8 mouse cellular contexts compared by ENCODE assay signal in the genomic region with DNA sequence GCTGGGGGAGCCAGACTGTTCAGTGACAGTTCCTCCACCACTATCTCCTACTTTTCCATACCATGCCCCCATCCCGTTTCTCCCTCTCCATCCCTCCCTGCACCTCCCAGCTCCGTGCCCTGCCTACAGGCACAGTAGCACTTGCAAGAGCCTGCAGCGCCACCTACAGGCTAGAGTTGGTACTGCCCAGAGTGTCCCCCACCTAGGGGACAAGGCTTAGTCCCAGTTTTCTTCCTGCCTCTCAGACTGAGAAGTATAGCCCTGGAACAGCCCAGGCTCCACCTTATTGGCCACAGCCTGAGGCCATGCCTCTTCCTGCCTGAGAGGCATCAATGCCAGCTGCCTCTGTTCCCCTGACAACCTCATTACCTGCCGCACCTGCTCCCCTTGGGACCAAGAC.
DNase-seq lines count a peak whose midpoint lies in the region; ATAC-seq and TF ChIP-seq lines count a peak whose summit lies in the region.

No protein-coding gene starts in this region.

- peak; percentile 94 for DNase-seq in heart, adult 11 months
- DNase-seq in embryo, embryonic 11.5 days (ENCODE audit: low read depth, low spot score) = peak; percentile 74
- DNase-seq in heart, adult 8-10 months (ENCODE audit: low spot score) = peak; percentile 41
- DNase-seq in liver, embryonic 11.5 days (ENCODE audit: low spot score) = peak; percentile 61

- no peak overlapping the region for H3K4me2 ChIP-seq in heart, embryonic 11.5 days
- no peak overlapping the region for H3K4me2 ChIP-seq in kidney, embryonic 16.5 days (replicated peaks; ENCODE audit: low read depth, low read length)
- H3K4me2 ChIP-seq in liver, embryonic 11.5 days = no peak overlapping the region
- H3K4me2 ChIP-seq in neural tube, embryonic 14.5 days (ENCODE audit: low read depth, low read length) = no peak overlapping the region

- H3K9me3 ChIP-seq in heart, embryonic 11.5 days (replicated peaks; ENCODE audit: control insufficient read depth, low read length) = no peaks in the 10 kb centered on the region
- H3K9me3 ChIP-seq in kidney, embryonic 16.5 days (ENCODE audit: low read length) = no peaks in the 10 kb centered on the region
- H3K9me3 ChIP-seq in liver, embryonic 11.5 days (ENCODE audit: control insufficient read depth, low read length) = no peaks in the 10 kb centered on the region
- H3K9me3 ChIP-seq in neural tube, embryonic 14.5 days (ENCODE audit: control insufficient read depth, low read length) = no peaks in the 10 kb centered on the region

- H3K27ac ChIP-seq in heart, embryonic 11.5 days (ENCODE audit: low read depth, low read length) = no peak overlapping the region
- H3K27ac ChIP-seq in kidney, embryonic 16.5 days (ENCODE audit: low read length) = no peak overlapping the region
- no peak overlapping the region for H3K27ac ChIP-seq in liver, embryonic 11.5 days (ENCODE audit: low read depth, low read length)
- no peak overlapping the region for H3K27ac ChIP-seq in neural tube, embryonic 14.5 days (ENCODE audit: low read depth, low read length)
- H3K27ac ChIP-seq in testis, adult 2 months (ENCODE audit: control insufficient read depth, insufficient read depth, low read depth, low read length) = no peak overlapping the region

- no peak overlapping the region for H3K4me3 ChIP-seq in heart, embryonic 11.5 days (ENCODE audit: low read depth, low read length)
- H3K4me3 ChIP-seq in kidney, embryonic 16.5 days (ENCODE audit: low read length) = no peak overlapping the region
- no peak overlapping the region for H3K4me3 ChIP-seq in liver, embryonic 11.5 days (ENCODE audit: low read depth, low read length)
- H3K4me3 ChIP-seq in neural tube, embryonic 14.5 days (ENCODE audit: low read depth, low read length) = no peak overlapping the region
- no peak overlapping the region for H3K4me3 ChIP-seq in testis, adult 2 months (ENCODE audit: control insufficient read depth, low read depth, low read length)

- peaks cover 11% of the 10 kb centered on the region for H3K4me1 ChIP-seq in heart, embryonic 11.5 days (ENCODE audit: control insufficient read depth, insufficient read depth, low read length)
- peaks cover 31% of the 10 kb centered on the region for H3K4me1 ChIP-seq in kidney, embryonic 16.5 days (ENCODE audit: insufficient read depth, low read length)
- no peaks in the 10 kb centered on the region for H3K4me1 ChIP-seq in liver, embryonic 11.5 days (replicated peaks; ENCODE audit: control insufficient read depth, insufficient read depth, low read length)
- H3K4me1 ChIP-seq in neural tube, embryonic 14.5 days (ENCODE audit: control insufficient read depth, insufficient read depth, low read length) = peaks cover 15% of the 10 kb centered on the region
- H3K4me1 ChIP-seq in testis, adult 2 months (ENCODE audit: control insufficient read depth, insufficient read depth, low read length) = peaks cover 13% of the 10 kb centered on the region

- no peak; the same call in 1 of the 2 replicates for ATAC-seq in heart, embryonic 11.5 days (replicated peaks; ENCODE audit: insufficient number of reproducible peaks, low FRiP score, low TSS enrichment)
- 0 out of 2 replicates have a peak, but pooled peaks have one; percentile 16 for ATAC-seq in kidney, embryonic 16.5 days (ENCODE audit: low FRiP score, low TSS enrichment)
- ATAC-seq in liver, embryonic 11.5 days (replicated peaks; ENCODE audit: low FRiP score) = no peak
- peak; percentile 36; the same call in 1 of the 2 replicates for ATAC-seq in neural tube, embryonic 14.5 days (ENCODE audit: low read depth)

- TF ChIP-seq CTCF in testis, adult 2 months (IDR thresholded peaks at IDR 0.05; ENCODE audit: control insufficient read depth, insufficient read depth, insufficient replicate concordance, low read depth, low read length) = peak; percentile 100

- no peaks in the 10 kb centered on the region for H3K36me3 ChIP-seq in heart, embryonic 11.5 days (ENCODE audit: control insufficient read depth, insufficient read depth, low read length)
- H3K36me3 ChIP-seq in kidney, embryonic 16.5 days (ENCODE audit: insufficient read depth, low read length) = no peaks in the 10 kb centered on the region
- H3K36me3 ChIP-seq in liver, embryonic 11.5 days (ENCODE audit: control insufficient read depth, insufficient read depth, low read length) = no peaks in the 10 kb centered on the region
- no peaks in the 10 kb centered on the region for H3K36me3 ChIP-seq in neural tube, embryonic 14.5 days (ENCODE audit: control insufficient read depth, insufficient read depth, low read length)
- H3K36me3 ChIP-seq in testis, adult 2 months (ENCODE audit: control insufficient read depth, insufficient read depth, low read length) = no peaks in the 10 kb centered on the region

- no peak overlapping the region for H3K9ac ChIP-seq in heart, embryonic 11.5 days (ENCODE audit: low read depth, low read length)
- no peak overlapping the region for H3K9ac ChIP-seq in kidney, embryonic 16.5 days (replicated peaks; ENCODE audit: low read length)
- no peak overlapping the region for H3K9ac ChIP-seq in liver, embryonic 11.5 days (ENCODE audit: low read depth, low read length)
- no peak overlapping the region for H3K9ac ChIP-seq in neural tube, embryonic 14.5 days (replicated peaks; ENCODE audit: low read depth, low read length)

- no peak for TF ChIP-seq POLR2A in testis, adult 2 months (IDR thresholded peaks at IDR 0.05; ENCODE audit: control insufficient read depth, low read depth, low read length)

- 11% methylated on average over 4 of the region's 4 CpGs for WGBS in heart, embryonic 11.5 days (ENCODE audit: insufficient replicate concordance)
- 9% methylated on average over 4 of the region's 4 CpGs for WGBS in kidney, embryonic 16.5 days
- WGBS in liver, embryonic 11.5 days = 14% methylated on average over 4 of the region's 4 CpGs
- WGBS in neural tube, embryonic 14.5 days = 10% methylated on average over 4 of the region's 4 CpGs

- H3K27me3 ChIP-seq in heart, embryonic 11.5 days (ENCODE audit: control insufficient read depth, insufficient read depth, low read length) = peaks cover 6% of the 10 kb centered on the region
- H3K27me3 ChIP-seq in kidney, embryonic 16.5 days (ENCODE audit: insufficient read depth, low read length) = 0 out of 2 replicates have a peak, but pooled peaks cover 2% of the 10 kb centered on the region
- H3K27me3 ChIP-seq in liver, embryonic 11.5 days (replicated peaks; ENCODE audit: control insufficient read depth, insufficient read depth, low read length) = no peaks in the 10 kb centered on the region; the same call in 1 of the 2 replicates
- no peaks in the 10 kb centered on the region for H3K27me3 ChIP-seq in neural tube, embryonic 14.5 days (ENCODE audit: control insufficient read depth, insufficient read depth, low read length)
- no peaks in the 10 kb centered on the region for H3K27me3 ChIP-seq in testis, adult 2 months (ENCODE audit: control insufficient read depth, insufficient read depth, low read length)

Comparison
In these comparisons a context has a peak if more than half of its experiments do, and no peak if none do; other contexts are left out.
1. DNase-seq: peak in every context shown above with its lines; median percentile 94 in heart, adult 11 months; 74 in embryo, embryonic 11.5 days; 61 in liver, embryonic 11.5 days; 41 in heart, adult 8-10 months.
2. ATAC-seq: peak in kidney, embryonic 16.5 days (single experiment) and neural tube, embryonic 14.5 days (single experiment); none in heart, embryonic 11.5 days (single experiment) and liver, embryonic 11.5 days (single experiment).